Mouse (Mus musculus) forebrain, embryonic 15.5 days (tissue): ENCODE measurements around the gene Atg3. TPM values are rescaled to one million over a fixed set of nuclear protein-coding genes. Genes with fewer than 3 reads are reported as not detected.

ENCODE experiments used
- ATAC-seq: fragments of 200-750 bp; cut with Nextera tagmentation; replicated peaks from 2 replicates; pipeline ENCODE4 v1.8.0; 2017; ENCODE audit warnings: mild to moderate bottlenecking, moderate TSS enrichment, moderate library complexity
- H3K27ac ChIP-seq: fragments of 300-500 bp; sonication (generic); replicated peaks from 2 replicates; pipeline ENCODE4 v1.5.1; 2015; ENCODE audit warnings: mild to moderate bottlenecking, inconsistent platforms
- H3K27me3 ChIP-seq: fragments of 300-500 bp; sonication (generic); 2 replicates; pipeline ENCODE4 v1.6.1; 2015; ENCODE audit warnings: inconsistent platforms
- H3K36me3 ChIP-seq: fragments of 300-500 bp; sonication (generic); 2 replicates; pipeline ENCODE4 v1.6.1; 2015; ENCODE audit warnings: mild to moderate bottlenecking, inconsistent platforms
- H3K4me1 ChIP-seq: fragments of 300-500 bp; sonication (generic); 2 replicates; pipeline ENCODE4 v1.6.1; 2015; ENCODE audit warnings: inconsistent platforms
- H3K4me2 ChIP-seq: fragments of 300-500 bp; sonication (generic); replicated peaks from 2 replicates; pipeline ENCODE4 v1.6.1; 2015; ENCODE audit warnings: mild to moderate bottlenecking, inconsistent platforms
- H3K4me3 ChIP-seq: fragments of 300-500 bp; sonication (generic); 2 replicates; pipeline ENCODE4 v1.5.1; 2015; ENCODE audit warnings: mild to moderate bottlenecking, inconsistent platforms
- H3K9ac ChIP-seq: fragments of 300-500 bp; sonication (generic); replicated peaks from 2 replicates; pipeline ENCODE4 v1.6.1; 2015; ENCODE audit warnings: mild to moderate bottlenecking, inconsistent platforms
- H3K9me3 ChIP-seq: fragments of 300-500 bp; sonication (generic); 2 replicates; pipeline ENCODE4 v1.6.1; 2016; ENCODE audit warnings: inconsistent platforms
- WGBS: fragments of 180-500 bp; shearing (Covaris S2); methylation state at CpG from one replicate; pipeline ENCODE4 v1.1.7; 2015; ENCODE audit warnings: mixed read lengths; 5-methylcytosine and 5-hydroxymethylcytosine counted together
- polyA plus RNA-seq: library from polyadenylated mRNA; unstranded; fragments of >200 nt; fragmentation: Nextera tagmentation; extraction: Ambion mirVana; gene quantifications from 2 replicates; pipeline ENCODE4 v1.2.1, GENCODE M21; 2015

The Atg3 gene
- 52.3 and 54.0 TPM in 2 replicates for polyA plus RNA-seq

DNA sequence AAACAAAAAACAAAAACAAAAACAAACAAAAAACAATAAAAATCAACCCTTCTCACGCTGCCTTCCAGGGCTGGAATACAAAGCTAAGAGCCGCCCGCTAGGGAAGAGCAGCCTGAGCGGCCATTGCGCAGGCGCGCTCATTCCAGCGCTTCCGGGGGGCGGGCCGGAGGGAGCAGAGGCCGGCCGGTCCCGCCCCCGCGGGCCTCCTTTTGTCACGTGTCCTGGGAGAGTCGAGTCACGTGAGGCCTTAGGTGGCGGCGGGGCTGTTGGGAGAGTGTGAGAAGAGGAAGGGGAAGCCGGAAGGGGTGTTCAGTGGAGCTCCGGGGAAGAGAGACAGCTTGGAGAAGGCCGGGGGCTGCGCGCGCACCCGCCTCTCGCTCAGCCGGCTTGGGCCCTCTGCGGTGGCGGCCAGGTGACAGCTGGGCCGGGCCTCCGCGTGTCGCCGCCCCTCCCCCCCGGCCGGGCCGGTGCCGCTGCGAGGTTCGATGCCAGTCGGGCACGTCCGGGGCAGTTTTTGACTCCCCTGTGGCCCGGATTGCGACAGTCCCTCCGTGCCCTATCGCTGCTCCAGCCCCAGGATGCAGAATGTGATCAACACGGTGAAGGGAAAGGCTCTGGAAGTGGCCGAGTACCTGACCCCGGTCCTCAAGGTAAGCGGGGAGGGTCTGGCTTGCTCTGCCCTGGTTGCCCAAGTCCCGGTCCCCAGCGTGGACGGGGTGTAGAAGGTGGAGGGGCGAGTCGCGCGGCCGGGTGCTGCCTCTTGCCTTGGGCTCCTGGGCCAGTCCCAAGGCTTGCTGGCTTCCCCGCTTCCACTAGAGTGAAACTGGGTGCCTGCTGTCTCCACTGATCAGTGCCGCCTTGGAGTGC is at the start of gene Atg3, which contains the start of gene Slc35a5:
Gene Atg3 (plus strand): TSS at position 264 of the 867 bp plus-strand sequence.
Gene Slc35a5 (minus strand): TSS at position 185 of the 867 bp plus-strand sequence.
- under 1% methylated on average over 63 of the region's 64 CpGs for WGBS
- ATAC-seq = peak; percentile 99
- H3K36me3 ChIP-seq = peaks cover 13% of the 10 kb centered on the region; the same call in 1 of the 2 replicates

GRCm38 (mm10) chr16:45110498-45110897 is 48.1 kb upstream of the Atg3 start:
- Histone ChIP-seq H3K27ac (no peak overlapping the region), H3K27me3 (no peaks in the 10 kb centered on the region), H3K9me3 (no peaks in the 10 kb centered on the region), H3K4me1 (no peaks in the 10 kb centered on the region), H3K9ac (no peak overlapping the region), H3K4me2 (no peak overlapping the region), H3K4me3 (no peak overlapping the region), H3K36me3 (no peaks in the 10 kb centered on the region)
- 86% methylated on average over 4 of the region's 4 CpGs for WGBS
- ATAC-seq = no peak

More for the DNA sequence above, at the start of gene Atg3, which contains the start of gene Slc35a5:
- peaks cover 32% of the 10 kb centered on the region for H3K4me1 ChIP-seq
- H3K9me3 ChIP-seq = no peaks in the 10 kb centered on the region
- peak within 1 kb of the TSS; percentile 92 for H3K4me3 ChIP-seq
- H3K9ac ChIP-seq = peak within 1 kb of the TSS; percentile 86
- peak within 1 kb of the TSS; percentile 94 for H3K27ac ChIP-seq
- no peaks in the 10 kb centered on the region for H3K27me3 ChIP-seq
- H3K4me2 ChIP-seq = peak within 1 kb of the TSS; percentile 75

DNA sequence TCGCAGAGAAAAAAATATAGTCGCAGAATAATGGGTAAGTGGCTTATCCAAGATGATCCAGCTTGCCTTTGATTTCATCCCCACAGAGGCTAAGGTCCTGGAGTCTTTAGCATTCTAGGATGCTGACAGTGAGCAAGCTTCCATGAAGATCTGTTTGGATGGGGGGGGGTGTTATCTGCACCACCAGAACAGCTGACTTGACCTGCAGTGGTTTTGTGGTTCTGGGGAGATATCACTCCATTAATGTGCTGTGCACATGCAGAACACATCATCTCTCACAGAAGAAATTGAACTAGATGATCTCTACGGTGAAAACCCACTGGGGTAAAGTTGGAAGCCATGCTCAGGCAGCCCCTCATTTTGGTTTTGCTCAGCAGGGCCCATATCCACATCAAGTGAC is 41.4 kb upstream of the Atg3 start:
- 94% methylated on average over 3 of the region's 3 CpGs for WGBS

GRCm38 (mm10) chr16:45118760-45119159 is 39.8 kb upstream of the Atg3 start:
- no peaks in the 10 kb centered on the region for H3K36me3 ChIP-seq
- no peak overlapping the region for H3K4me3 ChIP-seq
- no peak for ATAC-seq
- peaks cover 5% of the 10 kb centered on the region; the same call in 1 of the 2 replicates for H3K4me1 ChIP-seq
- no peak overlapping the region for H3K9ac ChIP-seq
- H3K27me3 ChIP-seq = no peaks in the 10 kb centered on the region
- H3K9me3 ChIP-seq = no peaks in the 10 kb centered on the region
- H3K27ac ChIP-seq = no peak overlapping the region
- 86% methylated on average over 3 of the region's 3 CpGs for whole genome bisulfite sequencing
- H3K4me2 ChIP-seq = no peak overlapping the region

More for the DNA sequence above, 41.4 kb upstream of the Atg3 start:
- H3K27ac ChIP-seq = no peak overlapping the region
- no peak overlapping the region for H3K4me3 ChIP-seq
- no peaks in the 10 kb centered on the region for H3K36me3 ChIP-seq
- H3K9me3 ChIP-seq = no peaks in the 10 kb centered on the region
- H3K9ac ChIP-seq = no peak overlapping the region
- no peaks in the 10 kb centered on the region for H3K27me3 ChIP-seq
- H3K4me2 ChIP-seq = no peak overlapping the region
- ATAC-seq = no peak
- H3K4me1 ChIP-seq = peaks cover 5% of the 10 kb centered on the region; the same call in 1 of the 2 replicates

DNA sequence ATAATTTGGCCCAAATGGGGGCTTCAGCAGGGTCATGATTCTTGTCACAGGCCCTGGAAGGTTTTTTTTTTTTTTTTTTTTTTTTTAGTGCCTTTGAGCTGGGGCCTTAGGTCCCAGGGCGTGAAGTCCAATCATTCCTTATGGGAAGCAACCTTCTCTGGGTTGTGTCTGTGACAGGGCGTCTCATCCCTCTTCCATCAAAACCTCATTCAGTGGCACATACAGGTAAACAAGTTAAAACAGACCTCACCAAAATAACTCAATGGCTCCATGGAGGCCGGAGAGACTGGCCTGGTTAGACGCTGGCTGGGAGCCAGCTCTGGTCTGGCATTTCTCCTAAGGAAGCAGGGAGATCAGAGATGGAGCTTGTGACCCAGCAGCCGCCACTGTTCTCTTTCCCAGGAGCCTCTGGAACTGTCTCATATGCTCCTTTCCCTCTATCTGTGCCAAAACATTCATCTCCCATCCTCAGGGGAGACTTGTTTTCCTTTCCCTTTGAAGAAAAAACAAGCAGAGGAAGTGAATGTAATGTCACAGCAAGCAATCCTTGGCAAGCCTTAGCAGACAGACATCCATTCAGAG is 37.6 kb upstream of the Atg3 start:
- no peak overlapping the region for H3K4me3 ChIP-seq
- no peak overlapping the region for H3K4me2 ChIP-seq
- H3K4me1 ChIP-seq = peaks cover 5% of the 10 kb centered on the region; the same call in 1 of the 2 replicates
- H3K27me3 ChIP-seq = no peaks in the 10 kb centered on the region
- ATAC-seq = 0 out of 2 replicates have a peak, but pooled peaks have one; percentile 29
- H3K9me3 ChIP-seq = no peaks in the 10 kb centered on the region
- WGBS = 61% methylated on average over 5 of the region's 5 CpGs
- no peaks in the 10 kb centered on the region for H3K36me3 ChIP-seq
- H3K9ac ChIP-seq = no peak overlapping the region
- 0 out of 2 replicates have a peak overlapping the region, but pooled peaks have one; percentile 6 for H3K27ac ChIP-seq

GRCm38 (mm10) chr16:45122571-45122970 is 36.0 kb upstream of the Atg3 start:
- H3K4me2 ChIP-seq = no peak overlapping the region
- no peak overlapping the region for H3K9ac ChIP-seq
- peaks cover 5% of the 10 kb centered on the region; the same call in 1 of the 2 replicates for H3K4me1 ChIP-seq
- no peak overlapping the region for H3K4me3 ChIP-seq
- H3K27me3 ChIP-seq = no peaks in the 10 kb centered on the region
- H3K36me3 ChIP-seq = no peaks in the 10 kb centered on the region
- H3K9me3 ChIP-seq = no peaks in the 10 kb centered on the region
- ATAC-seq = no peak
- WGBS = 68% methylated on average over 5 of the region's 5 CpGs
- no peak overlapping the region for H3K27ac ChIP-seq

DNA sequence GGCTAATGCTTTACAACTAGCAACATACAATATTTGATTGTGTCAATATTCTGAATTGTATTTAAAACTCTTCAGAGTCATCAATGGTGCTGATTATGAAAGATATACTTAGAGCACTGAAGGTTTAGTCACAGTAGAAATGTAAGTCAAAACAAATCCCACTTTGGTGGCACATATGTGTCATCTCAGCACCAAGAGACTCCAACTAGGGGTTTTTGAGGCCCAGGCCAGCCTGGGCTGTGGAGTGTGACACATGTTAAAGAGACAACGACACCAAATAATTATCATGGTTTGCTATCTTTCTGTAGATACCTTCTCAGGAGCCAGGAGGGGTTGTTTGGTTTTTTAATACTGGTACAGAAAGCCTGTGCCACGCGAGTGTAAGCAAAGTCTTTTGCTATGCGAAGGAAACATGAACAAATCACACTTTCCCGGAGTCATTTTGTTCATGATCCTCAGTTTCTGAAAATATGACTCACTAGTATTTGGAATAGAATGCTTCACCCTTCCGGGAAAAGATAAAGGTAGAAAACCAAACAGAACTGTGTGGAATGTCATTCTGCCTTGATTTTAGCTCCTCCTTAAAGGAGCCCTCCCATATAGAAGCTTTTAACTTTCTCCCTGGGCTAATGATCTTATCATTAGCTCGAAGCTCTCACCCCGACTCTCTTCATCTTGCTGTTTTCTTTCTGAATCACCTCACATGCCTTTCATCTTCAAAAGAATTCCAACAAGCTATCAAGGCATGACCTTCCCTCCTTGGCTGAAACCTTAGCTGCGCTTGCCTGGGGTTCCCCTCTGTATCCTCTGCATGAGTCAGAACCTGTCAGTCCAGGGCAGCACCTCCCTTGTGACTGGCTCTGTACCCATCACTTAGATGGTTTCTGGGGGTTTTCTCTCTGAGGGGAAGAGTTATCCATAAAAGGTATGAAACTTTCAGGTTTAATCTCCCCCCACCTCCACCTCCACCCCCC is 34.1 kb upstream of the Atg3 start:
- no peak overlapping the region for H3K4me3 ChIP-seq
- H3K36me3 ChIP-seq = no peaks in the 10 kb centered on the region
- peaks cover 5% of the 10 kb centered on the region; the same call in 1 of the 2 replicates for H3K4me1 ChIP-seq
- no peaks in the 10 kb centered on the region for H3K9me3 ChIP-seq
- no peak for ATAC-seq
- no peak overlapping the region for H3K27ac ChIP-seq
- H3K4me2 ChIP-seq = no peak overlapping the region
- WGBS = 75% methylated on average over 9 of the region's 9 CpGs
- no peak overlapping the region for H3K9ac ChIP-seq
- H3K27me3 ChIP-seq = no peaks in the 10 kb centered on the region

DNA sequence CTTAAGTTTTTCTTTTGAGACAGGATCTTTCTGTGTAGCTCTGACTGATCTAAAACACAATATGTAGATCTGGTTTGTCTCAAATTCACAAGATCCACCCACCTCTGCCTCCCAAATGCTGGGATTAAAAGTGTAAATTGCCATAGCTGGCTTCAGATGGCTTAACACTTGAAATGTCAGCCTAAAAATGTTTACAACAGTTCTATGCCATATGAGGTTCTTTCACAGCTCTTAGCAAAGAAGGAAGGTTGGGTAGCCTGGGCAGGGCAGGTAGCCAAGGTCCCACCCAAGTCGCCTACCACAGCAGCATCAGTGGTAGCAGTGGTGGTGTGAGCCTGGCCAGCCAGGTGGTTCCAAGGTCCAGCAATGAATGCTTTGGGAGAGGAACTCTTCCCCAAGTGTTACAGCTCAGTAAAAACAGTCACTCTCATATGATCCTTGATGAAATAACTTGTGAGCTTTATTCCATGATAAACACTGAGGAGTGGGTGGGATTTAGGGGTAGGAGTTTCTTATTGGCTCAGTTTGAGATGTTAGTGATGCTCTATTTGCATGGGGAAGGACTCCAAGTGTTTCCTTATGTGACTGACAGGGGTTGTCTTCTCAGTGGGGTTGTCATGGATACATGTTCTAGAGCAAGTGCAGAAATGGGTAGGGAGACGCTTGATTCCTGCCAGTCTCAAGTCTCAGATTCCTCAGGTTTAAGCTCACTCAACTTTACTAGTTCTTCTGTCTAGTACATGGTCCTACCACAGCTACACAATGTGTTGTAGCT is 30.5 kb upstream of the Atg3 start:
- no peak overlapping the region for H3K4me3 ChIP-seq
- H3K9ac ChIP-seq = no peak overlapping the region
- H3K27me3 ChIP-seq = no peaks in the 10 kb centered on the region
- no peak overlapping the region for H3K4me2 ChIP-seq
- H3K4me1 ChIP-seq = no peaks in the 10 kb centered on the region
- no peak for ATAC-seq
- H3K27ac ChIP-seq = no peak overlapping the region
- whole genome bisulfite sequencing = 85% methylated on average over 2 of the region's 2 CpGs
- no peaks in the 10 kb centered on the region for H3K9me3 ChIP-seq
- H3K36me3 ChIP-seq = no peaks in the 10 kb centered on the region

GRCm38 (mm10) chr16:45141711-45142110 is 16.9 kb upstream of the Atg3 start:
- no peak overlapping the region for H3K27ac ChIP-seq
- no peak overlapping the region for H3K4me3 ChIP-seq
- 93% methylated on average over 5 of the region's 5 CpGs for WGBS
- no peaks in the 10 kb centered on the region for H3K4me1 ChIP-seq
- no peaks in the 10 kb centered on the region for H3K27me3 ChIP-seq
- no peak for ATAC-seq
- H3K36me3 ChIP-seq = peaks cover 73% of the 10 kb centered on the region
- H3K9ac ChIP-seq = no peak overlapping the region
- H3K9me3 ChIP-seq = no peaks in the 10 kb centered on the region
- no peak overlapping the region for H3K4me2 ChIP-seq

GRCm38 (mm10) chr16:45142565-45142964 is 16.0 kb upstream of the Atg3 start:
- Histone ChIP-seq H3K9ac (no peak overlapping the region), H3K4me1 (no peaks in the 10 kb centered on the region), H3K9me3 (no peaks in the 10 kb centered on the region), H3K4me3 (no peak overlapping the region), H3K27ac (no peak overlapping the region), H3K27me3 (no peaks in the 10 kb centered on the region), H3K36me3 (peaks cover 81% of the 10 kb centered on the region), H3K4me2 (no peak overlapping the region)
- 95% methylated on average over 5 of the region's 5 CpGs for WGBS
- ATAC-seq = no peak

- WGBS = 94% methylated on average over 6 of the region's 6 CpGs
- H3K27me3 ChIP-seq = no peaks in the 10 kb centered on the region
- no peak for ATAC-seq
- peaks cover 83% of the 10 kb centered on the region for H3K36me3 ChIP-seq
- no peaks in the 10 kb centered on the region for H3K4me1 ChIP-seq
- no peak overlapping the region for H3K9ac ChIP-seq
- no peaks in the 10 kb centered on the region for H3K9me3 ChIP-seq
- no peak overlapping the region for H3K4me3 ChIP-seq
- no peak overlapping the region for H3K27ac ChIP-seq
- no peak overlapping the region for H3K4me2 ChIP-seq
Observed at GRCm38 (mm10) chr16:45145119-45145518, 13.5 kb upstream of the Atg3 start.
